Mouse (Mus musculus) liver, adult 2 months (tissue): ENCODE measurements at regions not wholly inside any gene's neighbourhood (a gene's known extent, or its start where the extent isn't known, plus 50 kb on each side); places are given as distances from the start of the nearest gene placed in this dataset.

Experiments
- DNase-seq: peaks from one replicate; pipeline ENCODE4 v3.0.0-alpha.2; 2011; ENCODE audit warnings: low read depth, low spot score; ENCODE audit errors: extremely low read depth
- H3K27ac ChIP-seq: fragments of 200-500 bp; replicated peaks from 2 replicates; pipeline ENCODE4 v1.5.1; 2012; ENCODE audit warnings: low read depth, mild to moderate bottlenecking, control low read depth, inconsistent platforms, low read length; ENCODE audit not compliant: insufficient read depth
- H3K27me3 ChIP-seq: fragments of 200-500 bp; 2 replicates; pipeline ENCODE4 v1.6.1; 2012; ENCODE audit warnings: mild to moderate bottlenecking, moderate library complexity, low read length, inconsistent platforms; ENCODE audit not compliant: control insufficient read depth, insufficient read depth
- H3K36me3 ChIP-seq: fragments of 200-500 bp; 2 replicates; pipeline ENCODE4 v1.6.1; 2012; ENCODE audit warnings: low read length, inconsistent platforms; ENCODE audit not compliant: control insufficient read depth, insufficient read depth
- H3K4me1 ChIP-seq: fragments of 200-500 bp; 2 replicates; pipeline ENCODE4 v1.6.1; 2011; ENCODE audit warnings: low read length; ENCODE audit not compliant: control insufficient read depth, insufficient read depth
- H3K4me3 ChIP-seq: fragments of 200-500 bp; 2 replicates; pipeline ENCODE4 v1.5.1; 2011; ENCODE audit warnings: low read depth, mild to moderate bottlenecking, control low read depth, low read length, moderate library complexity; ENCODE audit not compliant: insufficient read depth
- H3K79me2 ChIP-seq: fragments of 200-500 bp; 2 replicates; pipeline ENCODE4 v1.6.1; 2012; ENCODE audit warnings: inconsistent platforms, mild to moderate bottlenecking, low read length, moderate library complexity; ENCODE audit not compliant: control insufficient read depth, insufficient read depth
- H3K9ac ChIP-seq: fragments of 200-500 bp; 2 replicates; pipeline ENCODE4 v1.6.1; 2012; ENCODE audit warnings: low read depth, mild to moderate bottlenecking, control low read depth, inconsistent platforms, low read length
- CTCF ChIP-seq: fragments of 200-500 bp; IDR thresholded peaks from 2 replicates; pipeline ENCODE4 v1.5.1; 2011; ENCODE audit warnings: low read depth, low read length, control low read depth
- POLR2A ChIP-seq: fragments of 200-500 bp; IDR thresholded peaks from 2 replicates; pipeline ENCODE4 v1.6.1; 2011; ENCODE audit warnings: low read length, control low read depth; ENCODE audit not compliant: insufficient read depth; ENCODE audit errors: extremely low read depth
- WGBS: fragments of 180-500 bp; shearing (Covaris S2); methylation state at CpG from one replicate; pipeline ENCODE4 v1.1.7; 2018; 5-methylcytosine and 5-hydroxymethylcytosine counted together

- H3K36me3 ChIP-seq, result no peaks in the 10 kb centered on the region
- TF ChIP-seq POLR2A, result no peak
- no peak for TF ChIP-seq CTCF
- no peaks in the 10 kb centered on the region for H3K4me1 ChIP-seq
- no peaks in the 10 kb centered on the region for H3K27me3 ChIP-seq
- no peak overlapping the region for H3K9ac ChIP-seq
- H3K79me2 ChIP-seq, result no peaks in the 10 kb centered on the region
- no peak overlapping the region for H3K27ac ChIP-seq
- no peak overlapping the region for H3K4me3 ChIP-seq
- no peak for DNase-seq
- 71% methylated on average over 3 of the region's 3 CpGs for WGBS
These were observed 497.1 kb downstream of the Hdgfl1 start for GRCm38 (mm10) chr13:26272850-26273249.

GRCm38 (mm10) chr13:26267501-26267900 lies 502.5 kb downstream of the Hdgfl1 start:
- H3K9ac ChIP-seq, result no peak overlapping the region
- H3K79me2 ChIP-seq, result no peaks in the 10 kb centered on the region
- no peak overlapping the region for H3K4me3 ChIP-seq
- no peak for TF ChIP-seq CTCF
- no peak for TF ChIP-seq POLR2A
- H3K36me3 ChIP-seq, result no peaks in the 10 kb centered on the region
- WGBS, result 91% methylated on average over 2 of the region's 2 CpGs
- H3K27me3 ChIP-seq, result no peaks in the 10 kb centered on the region
- DNase-seq, result no peak
- no peaks in the 10 kb centered on the region for H3K4me1 ChIP-seq
- no peak overlapping the region for H3K27ac ChIP-seq

- no peak overlapping the region for H3K4me3 ChIP-seq
- H3K27ac ChIP-seq, result no peak overlapping the region
- H3K27me3 ChIP-seq, result no peaks in the 10 kb centered on the region
- DNase-seq, result no peak
- no peaks in the 10 kb centered on the region for H3K36me3 ChIP-seq
- H3K79me2 ChIP-seq, result no peaks in the 10 kb centered on the region
- TF ChIP-seq POLR2A (no peak), CTCF (no peak)
- WGBS, result 70% methylated on average over 5 of the region's 5 CpGs
- no peaks in the 10 kb centered on the region for H3K4me1 ChIP-seq
- no peak overlapping the region for H3K9ac ChIP-seq
These were observed 534.0 kb downstream of the Hdgfl1 start for GRCm38 (mm10) chr13:26235941-26236340.

- TF ChIP-seq CTCF (no peak), POLR2A (no peak)
- Histone ChIP-seq H3K27ac (no peak overlapping the region), H3K4me1 (no peaks in the 10 kb centered on the region), H3K79me2 (no peaks in the 10 kb centered on the region), H3K9ac (no peak overlapping the region), H3K36me3 (no peaks in the 10 kb centered on the region), H3K27me3 (no peaks in the 10 kb centered on the region), H3K4me3 (no peak overlapping the region)
- 85% methylated on average over 1 of the region's 1 CpGs for WGBS
- peak; percentile 0 for DNase-seq
These were observed 535.3 kb downstream of the Hdgfl1 start for GRCm38 (mm10) chr13:26234703-26235102.

- H3K4me3 ChIP-seq, result no peak overlapping the region
- no peak overlapping the region for H3K27ac ChIP-seq
- no peak overlapping the region for H3K9ac ChIP-seq
- TF ChIP-seq CTCF, result no peak
- no peak for TF ChIP-seq POLR2A
- no peaks in the 10 kb centered on the region for H3K4me1 ChIP-seq
- H3K79me2 ChIP-seq, result no peaks in the 10 kb centered on the region
- 64% methylated on average over 3 of the region's 3 CpGs for WGBS
- no peaks in the 10 kb centered on the region for H3K27me3 ChIP-seq
- no peak for DNase-seq
- H3K36me3 ChIP-seq, result no peaks in the 10 kb centered on the region
These were observed 552.7 kb downstream of the Hdgfl1 start for GRCm38 (mm10) chr13:26217299-26217698.

DNA sequence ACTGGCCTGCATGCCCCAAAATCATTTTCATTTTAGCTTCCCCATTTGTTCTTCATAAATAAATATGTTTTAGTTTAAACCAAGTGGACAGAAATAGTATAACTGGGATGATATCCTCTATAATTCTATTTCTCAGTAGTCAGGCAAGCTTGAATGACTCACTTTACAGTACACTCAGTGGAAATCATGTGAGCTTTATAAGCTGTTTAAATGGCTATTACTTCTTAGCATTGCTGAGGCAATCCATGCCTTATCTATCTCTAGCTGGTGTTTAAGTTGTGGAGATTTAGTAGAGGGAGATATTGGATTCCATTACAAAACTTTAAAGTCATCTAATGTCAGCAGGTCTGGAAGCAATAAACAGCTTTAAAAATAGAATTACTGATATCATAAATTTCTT lies 553.4 kb downstream of the Hdgfl1 start:
- no peaks in the 10 kb centered on the region for H3K4me1 ChIP-seq
- no peak overlapping the region for H3K9ac ChIP-seq
- no peak overlapping the region for H3K27ac ChIP-seq
- no peaks in the 10 kb centered on the region for H3K27me3 ChIP-seq
- no peaks in the 10 kb centered on the region for H3K36me3 ChIP-seq
- TF ChIP-seq POLR2A, result no peak
- TF ChIP-seq CTCF, result no peak
- no peak for DNase-seq
- no peak overlapping the region for H3K4me3 ChIP-seq
- no peaks in the 10 kb centered on the region for H3K79me2 ChIP-seq
